Mouse (Mus musculus) liver, embryonic 14.5 days (tissue): Measurements from ENCODE around the gene Arnt.

Source experiments
- CTCF ChIP-seq: IDR thresholded peaks from 2 replicates; pipeline ENCODE4 v1.5.1; 2016; ENCODE audit warnings: antibody characterized with exemption, low read depth, control low read depth
- EP300 ChIP-seq: IDR thresholded peaks from 2 replicates; pipeline ENCODE4 v1.6.1; 2016; ENCODE audit warnings: antibody characterized with exemption, low read depth

DNA sequence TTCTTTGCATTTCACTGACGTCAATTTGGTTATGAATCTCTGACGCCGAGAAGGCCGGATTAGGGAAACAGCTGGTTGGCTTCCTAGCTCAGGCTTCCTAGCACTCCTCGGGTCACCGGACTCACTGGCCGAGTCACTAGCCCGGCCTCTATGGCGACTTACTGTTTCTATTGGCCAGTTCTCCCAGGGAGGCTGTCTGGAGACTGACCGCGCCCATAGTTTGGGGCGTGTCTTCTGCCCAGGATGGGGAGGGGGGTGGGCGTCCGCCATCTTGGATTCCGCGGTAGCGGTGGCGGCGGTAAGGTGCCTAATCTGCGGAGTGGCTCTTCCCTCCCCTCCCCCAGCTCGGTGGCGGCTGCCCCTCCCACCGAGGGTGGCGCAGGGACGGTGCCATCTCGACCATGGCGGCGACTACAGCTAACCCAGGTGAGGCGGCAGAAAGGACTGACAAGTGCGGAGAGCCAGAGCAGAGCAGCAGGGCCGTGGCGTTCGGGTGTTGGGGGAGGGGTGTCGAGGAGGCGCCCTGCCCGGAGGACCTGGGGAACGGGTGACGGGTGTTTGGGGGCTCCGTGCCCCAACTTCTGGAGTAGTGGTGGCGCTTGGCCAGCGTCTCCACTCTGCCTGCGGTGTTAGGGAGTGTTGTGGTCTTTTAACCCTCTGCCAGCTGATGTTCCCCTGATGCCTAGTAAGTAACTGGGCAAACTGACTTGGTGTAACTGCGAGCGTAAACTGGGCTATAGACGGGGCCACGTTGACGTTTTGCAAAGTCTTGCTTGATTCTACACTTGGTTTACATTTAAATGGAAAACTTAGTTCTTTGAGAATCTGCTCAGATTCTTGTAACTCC lies at the start of gene Arnt:
- TF ChIP-seq CTCF (peak; percentile 31; the same call in 1 of the 2 replicates), EP300 (no peak)
